Mouse (Mus musculus) common myeloid progenitor, adult 5-6 weeks (primary cell): ENCODE measurements at regions not wholly inside any gene's neighbourhood (a gene's known extent, or its start where the extent isn't known, plus 50 kb on each side); places are given as distances from the start of the nearest gene placed in this dataset.

ENCODE experiments used
- ATAC-seq: replicated peaks from 2 replicates; pipeline ENCODE4 v1.8.0; 2016; ENCODE audit warnings: low read depth, mild to moderate bottlenecking, moderate TSS enrichment, inconsistent platforms; ENCODE audit not compliant: poor library complexity, severe bottlenecking

- no peak for ATAC-seq
These were observed 101.3 kb upstream of the A26c2 start for GRCm38 (mm10) chr7:62924585-62925331.

- no peak for ATAC-seq
These were observed 98.8 kb upstream of the A26c2 start for GRCm38 (mm10) chr7:62922246-62922645.

- ATAC-seq, result no peak
These were observed 70.9 kb upstream of the A26c2 start for GRCm38 (mm10) chr7:62894337-62894736.

GRCm38 (mm10) chr7:62877033-62877432, 53.6 kb upstream of the A26c2 start:
- ATAC-seq, result peak; percentile 93
